Mouse (Mus musculus): ENCODE measurements at regions not wholly inside any gene's neighbourhood (a gene's known extent, or its start where the extent isn't known, plus 50 kb on each side); places are given as distances from the start of the nearest gene placed in this dataset. TPM values are rescaled to one million over a fixed set of nuclear protein-coding genes. Genes with fewer than 3 reads are reported as not detected.

- no peak overlapping the region for H3K4me3 ChIP-seq (ENCODE audit: low read length)
- H3K27ac ChIP-seq (ENCODE audit: low read length): peak overlapping the region; percentile 68
- no peak overlapping the region for H3K9ac ChIP-seq (ENCODE audit: low read depth, low read length)
- H3K9me3 ChIP-seq (ENCODE audit: control insufficient read depth, low read length): no peaks in the 10 kb centered on the region
- no peak for ATAC-seq
- H3K36me3 ChIP-seq (ENCODE audit: control insufficient read depth, insufficient read depth, low read length): no peaks in the 10 kb centered on the region
- H3K27me3 ChIP-seq (replicated peaks; ENCODE audit: control insufficient read depth, insufficient read depth, low read length): no peaks in the 10 kb centered on the region
- peaks cover 23% of the 10 kb centered on the region for H3K4me1 ChIP-seq (ENCODE audit: control insufficient read depth, insufficient read depth, low read length)
- 0 out of 2 replicates have a peak overlapping the region, but pooled peaks have one; percentile 4 for H3K4me2 ChIP-seq (ENCODE audit: low read depth, low read length)
- 24% methylated on average over 6 of the region's 6 CpGs for WGBS
These were observed 158.9 kb downstream of the Gm11361 start for GRCm38 (mm10) chr13:28416231-28416630.

GRCm38 (mm10) chr13:28415769-28416168 lies 158.4 kb downstream of the Gm11361 start:
- H3K4me2 ChIP-seq (ENCODE audit: low read depth, low read length): no peak overlapping the region
- 53% methylated on average over 1 of the region's 1 CpGs for WGBS
- peaks cover 23% of the 10 kb centered on the region for H3K4me1 ChIP-seq (ENCODE audit: control insufficient read depth, insufficient read depth, low read length)
- no peaks in the 10 kb centered on the region for H3K36me3 ChIP-seq (ENCODE audit: control insufficient read depth, insufficient read depth, low read length)
- ATAC-seq: no peak
- H3K27me3 ChIP-seq (replicated peaks; ENCODE audit: control insufficient read depth, insufficient read depth, low read length): no peaks in the 10 kb centered on the region
- no peaks in the 10 kb centered on the region for H3K9me3 ChIP-seq (ENCODE audit: control insufficient read depth, low read length)
- H3K9ac ChIP-seq (ENCODE audit: low read depth, low read length): no peak overlapping the region
- 0 out of 2 replicates have a peak overlapping the region, but pooled peaks have one; percentile 31 for H3K27ac ChIP-seq (ENCODE audit: low read length)
- no peak overlapping the region for H3K4me3 ChIP-seq (ENCODE audit: low read length)

- WGBS: 61% methylated on average over 2 of the region's 2 CpGs
- Histone ChIP-seq H3K27ac (ENCODE audit: low read length) (no peak overlapping the region), H3K9me3 (ENCODE audit: control insufficient read depth, low read length) (no peaks in the 10 kb centered on the region), H3K4me3 (ENCODE audit: low read length) (no peak overlapping the region), H3K9ac (ENCODE audit: low read depth, low read length) (no peak overlapping the region), H3K4me1 (ENCODE audit: control insufficient read depth, insufficient read depth, low read length) (no peaks in the 10 kb centered on the region), H3K27me3 (replicated peaks; ENCODE audit: control insufficient read depth, insufficient read depth, low read length) (no peaks in the 10 kb centered on the region), H3K36me3 (ENCODE audit: control insufficient read depth, insufficient read depth, low read length) (no peaks in the 10 kb centered on the region), H3K4me2 (ENCODE audit: low read depth, low read length) (no peak overlapping the region)
- no peak for ATAC-seq
These were observed 153.0 kb downstream of the Gm11361 start for GRCm38 (mm10) chr13:28410324-28410723.

- no peaks in the 10 kb centered on the region for H3K9me3 ChIP-seq (ENCODE audit: control insufficient read depth, low read length)
- H3K27ac ChIP-seq (ENCODE audit: low read length): no peak overlapping the region
- H3K36me3 ChIP-seq (ENCODE audit: control insufficient read depth, insufficient read depth, low read length): no peaks in the 10 kb centered on the region
- no peak for ATAC-seq
- no peaks in the 10 kb centered on the region for H3K4me1 ChIP-seq (ENCODE audit: control insufficient read depth, insufficient read depth, low read length)
- no peak overlapping the region for H3K4me3 ChIP-seq (ENCODE audit: low read length)
- WGBS: 70% methylated on average over 1 of the region's 1 CpGs
- no peaks in the 10 kb centered on the region for H3K27me3 ChIP-seq (replicated peaks; ENCODE audit: control insufficient read depth, insufficient read depth, low read length)
- no peak overlapping the region for H3K9ac ChIP-seq (ENCODE audit: low read depth, low read length)
- H3K4me2 ChIP-seq (ENCODE audit: low read depth, low read length): no peak overlapping the region
These were observed 152.2 kb downstream of the Gm11361 start for GRCm38 (mm10) chr13:28409609-28409902.

GRCm38 (mm10) chr13:28408868-28409608 lies 151.7 kb downstream of the Gm11361 start:
- Histone ChIP-seq H3K36me3 (ENCODE audit: control insufficient read depth, insufficient read depth, low read length) (no peaks in the 10 kb centered on the region), H3K27ac (ENCODE audit: low read length) (no peak overlapping the region), H3K9me3 (ENCODE audit: control insufficient read depth, low read length) (no peaks in the 10 kb centered on the region), H3K4me2 (ENCODE audit: low read depth, low read length) (no peak overlapping the region), H3K27me3 (replicated peaks; ENCODE audit: control insufficient read depth, insufficient read depth, low read length) (no peaks in the 10 kb centered on the region), H3K4me3 (ENCODE audit: low read length) (no peak overlapping the region), H3K4me1 (ENCODE audit: control insufficient read depth, insufficient read depth, low read length) (no peaks in the 10 kb centered on the region), H3K9ac (ENCODE audit: low read depth, low read length) (no peak overlapping the region)
- no peak for ATAC-seq
- 34% methylated on average over 7 of the region's 7 CpGs for WGBS

- H3K4me3 ChIP-seq (ENCODE audit: low read length): no peak overlapping the region
- no peaks in the 10 kb centered on the region for H3K27me3 ChIP-seq (replicated peaks; ENCODE audit: control insufficient read depth, insufficient read depth, low read length)
- H3K9me3 ChIP-seq (ENCODE audit: control insufficient read depth, low read length): no peaks in the 10 kb centered on the region
- 24% methylated on average over 7 of the region's 7 CpGs for WGBS
- H3K4me1 ChIP-seq (ENCODE audit: control insufficient read depth, insufficient read depth, low read length): no peaks in the 10 kb centered on the region; the same call in 1 of the 2 replicates
- H3K27ac ChIP-seq (ENCODE audit: low read length): no peak overlapping the region
- ATAC-seq: peak; percentile 64
- H3K4me2 ChIP-seq (ENCODE audit: low read depth, low read length): no peak overlapping the region
- no peak overlapping the region for H3K9ac ChIP-seq (ENCODE audit: low read depth, low read length)
- no peaks in the 10 kb centered on the region for H3K36me3 ChIP-seq (ENCODE audit: control insufficient read depth, insufficient read depth, low read length)
These were observed 143.1 kb downstream of the Gm11361 start for GRCm38 (mm10) chr13:28400459-28400858.

Small RNA genes in the stretch of these regions (microRNA-seq; reads per million reads assigned to microRNA genes)
- not detected for gene Mir6368

Data from intestine, embryonic 16.5 days (tissue).